Mouse (Mus musculus) forebrain, embryonic 16.5 days (tissue): ENCODE data around the gene Slc17a9. TPM values are rescaled to one million over a fixed set of nuclear protein-coding genes. Genes with fewer than 3 reads are reported as not detected.

ENCODE experiments used
- ATAC-seq: fragments of 200-750 bp; cut with Nextera tagmentation; 2 replicates; pipeline ENCODE4 v1.8.0; 2017; ENCODE audit warnings: mild to moderate bottlenecking, moderate library complexity
- H3K27ac ChIP-seq: fragments of 300-500 bp; sonication (generic); 2 replicates; pipeline ENCODE4 v1.5.1; 2014; ENCODE audit warnings: low read length, control low read depth
- H3K27me3 ChIP-seq: fragments of 300-500 bp; sonication (generic); replicated peaks from 2 replicates; pipeline ENCODE4 v1.6.1; 2014; ENCODE audit warnings: low read length; ENCODE audit not compliant: control insufficient read depth, insufficient read depth
- H3K36me3 ChIP-seq: fragments of 300-500 bp; sonication (generic); 2 replicates; pipeline ENCODE4 v1.6.1; 2014; ENCODE audit not compliant: control insufficient read depth, insufficient read depth
- H3K4me1 ChIP-seq: fragments of 300-500 bp; sonication (generic); replicated peaks from 2 replicates; pipeline ENCODE4 v1.6.1; 2014; ENCODE audit warnings: low read length; ENCODE audit not compliant: control insufficient read depth, insufficient read depth
- H3K4me2 ChIP-seq: fragments of 300-500 bp; sonication (generic); 2 replicates; pipeline ENCODE4 v1.6.1; 2014; ENCODE audit warnings: mild to moderate bottlenecking, low read length, control low read depth
- H3K4me3 ChIP-seq: fragments of 300-500 bp; sonication (generic); replicated peaks from 2 replicates; pipeline ENCODE4 v1.5.1; 2014; ENCODE audit warnings: mild to moderate bottlenecking, low read length, control low read depth
- H3K9ac ChIP-seq: fragments of 300-500 bp; sonication (generic); replicated peaks from 2 replicates; pipeline ENCODE4 v1.6.1; 2014; ENCODE audit warnings: low read depth, low read length, control low read depth
- H3K9me3 ChIP-seq: fragments of 300-500 bp; sonication (generic); 2 replicates; pipeline ENCODE4 v1.6.1; 2016; ENCODE audit warnings: low read length; ENCODE audit not compliant: control insufficient read depth
- WGBS: fragments of 180-500 bp; shearing (Covaris S2); extraction: QIAGEN DNeasy Blood & Tissue Kit; methylation state at CpG from one replicate; pipeline ENCODE4 v1.1.7; 2014; 5-methylcytosine and 5-hydroxymethylcytosine counted together
- polyA plus RNA-seq: library from polyadenylated mRNA; unstranded; fragments of >200 nt; fragmentation: Nextera tagmentation; extraction: Ambion mirVana; gene quantifications from 2 replicates; pipeline ENCODE4 v1.2.1, GENCODE M21; 2015

Gene Slc17a9
- polyA plus RNA-seq, 1 experiment from 2014 or later = 0.22 TPM

- Histone ChIP-seq H3K27me3 (0 out of 2 replicates have a peak, but pooled peaks cover 2% of the 10 kb centered on the region), H3K9me3 (no peaks in the 10 kb centered on the region), H3K9ac (no peak overlapping the region), H3K4me2 (no peak overlapping the region), H3K27ac (no peak overlapping the region), H3K4me3 (no peak overlapping the region), H3K36me3 (no peaks in the 10 kb centered on the region), H3K4me1 (no peaks in the 10 kb centered on the region)
- 54% methylated on average over 11 of the region's 11 CpGs for WGBS
- no peak for ATAC-seq
These were observed 39.9 kb downstream of the Slc17a9 start for GRCm38 (mm10) chr2:180764986-180765385.

- Histone ChIP-seq H3K27me3 (peaks cover 7% of the 10 kb centered on the region; the same call in 1 of the 2 replicates), H3K4me3 (no peak overlapping the region), H3K36me3 (no peaks in the 10 kb centered on the region), H3K9ac (no peak overlapping the region), H3K4me2 (no peak overlapping the region), H3K9me3 (no peaks in the 10 kb centered on the region), H3K27ac (no peak overlapping the region), H3K4me1 (no peaks in the 10 kb centered on the region)
- 84% methylated on average over 7 of the region's 7 CpGs for WGBS
- ATAC-seq = no peak
These were observed 40.6 kb downstream of the Slc17a9 start for GRCm38 (mm10) chr2:180765713-180766112.

- Histone ChIP-seq H3K4me1 (peaks cover 11% of the 10 kb centered on the region), H3K9ac (no peak overlapping the region), H3K27ac (no peak overlapping the region), H3K4me3 (no peak overlapping the region), H3K9me3 (no peaks in the 10 kb centered on the region), H3K36me3 (no peaks in the 10 kb centered on the region), H3K4me2 (no peak overlapping the region), H3K27me3 (peaks cover 75% of the 10 kb centered on the region)
- WGBS = 2% methylated on average over 12 of the region's 12 CpGs
- ATAC-seq = no peak
These were observed 50.2 kb downstream of the Slc17a9 start for GRCm38 (mm10) chr2:180775223-180775622.

- peaks cover 73% of the 10 kb centered on the region for H3K27me3 ChIP-seq
- no peaks in the 10 kb centered on the region for H3K36me3 ChIP-seq
- H3K4me3 ChIP-seq = no peak overlapping the region
- H3K4me1 ChIP-seq = peaks cover 11% of the 10 kb centered on the region
- no peak overlapping the region for H3K4me2 ChIP-seq
- WGBS = 4% methylated on average over 15 of the region's 15 CpGs
- no peak for ATAC-seq
- H3K9me3 ChIP-seq = no peaks in the 10 kb centered on the region
- no peak overlapping the region for H3K9ac ChIP-seq
- H3K27ac ChIP-seq = no peak overlapping the region
These were observed 50.6 kb downstream of the Slc17a9 start for GRCm38 (mm10) chr2:180775641-180776040.

- Histone ChIP-seq H3K27me3 (peaks cover 71% of the 10 kb centered on the region), H3K4me2 (peak within 1 kb of the TSS; percentile 49), H3K9me3 (no peaks in the 10 kb centered on the region), H3K27ac (no peak within 1 kb of the TSS), H3K36me3 (no peaks in the 10 kb centered on the region), H3K4me3 (peak within 1 kb of the TSS; percentile 39), H3K9ac (no peak within 1 kb of the TSS), H3K4me1 (peaks cover 11% of the 10 kb centered on the region)
- 0% methylated on average over 28 of the region's 28 CpGs for WGBS
- ATAC-seq = no peak
These were observed 51.7 kb downstream of the Slc17a9 start, which contains the start of gene Bhlhe23 for GRCm38 (mm10) chr2:180776793-180777192. Bhlhe23 (minus strand) TSS chr2:180776900.

GRCm38 (mm10) chr2:180779226-180780104 is 54.4 kb downstream of the Slc17a9 start:
- Histone ChIP-seq H3K4me1 (peaks cover 11% of the 10 kb centered on the region), H3K27me3 (peaks cover 53% of the 10 kb centered on the region), H3K9me3 (no peaks in the 10 kb centered on the region), H3K27ac (no peak overlapping the region), H3K9ac (no peak overlapping the region), H3K4me2 (no peak overlapping the region), H3K4me3 (no peak overlapping the region), H3K36me3 (no peaks in the 10 kb centered on the region)
- 0 out of 2 replicates have a peak, but pooled peaks have one; percentile 36 for ATAC-seq
- WGBS = 23% methylated on average over 12 of the region's 12 CpGs

- 3% methylated on average over 2 of the region's 2 CpGs for WGBS
- H3K27me3 ChIP-seq = peaks cover 48% of the 10 kb centered on the region
These were observed 55.2 kb downstream of the Slc17a9 start for GRCm38 (mm10) chr2:180780282-180780681.

GRCm38 (mm10) chr2:180786732-180787131 is 61.7 kb downstream of the Slc17a9 start:
- Histone ChIP-seq H3K4me1 (peaks cover 28% of the 10 kb centered on the region), H3K4me2 (no peak overlapping the region), H3K9me3 (no peaks in the 10 kb centered on the region), H3K36me3 (no peaks in the 10 kb centered on the region), H3K27ac (no peak overlapping the region), H3K4me3 (no peak overlapping the region), H3K9ac (no peak overlapping the region), H3K27me3 (no peaks in the 10 kb centered on the region)
- no peak for ATAC-seq

More at GRCm38 (mm10) chr2:180780282-180780681, 55.2 kb downstream of the Slc17a9 start:
- Histone ChIP-seq H3K9ac (no peak overlapping the region), H3K9me3 (no peaks in the 10 kb centered on the region), H3K36me3 (no peaks in the 10 kb centered on the region), H3K4me3 (no peak overlapping the region), H3K27ac (no peak overlapping the region), H3K4me2 (no peak overlapping the region), H3K4me1 (peaks cover 11% of the 10 kb centered on the region)
- no peak for ATAC-seq

- no peak overlapping the region for H3K9ac ChIP-seq
- no peaks in the 10 kb centered on the region for H3K27me3 ChIP-seq
- no peaks in the 10 kb centered on the region for H3K9me3 ChIP-seq
- H3K4me2 ChIP-seq = no peak overlapping the region
- peak overlapping the region; percentile 60 for H3K27ac ChIP-seq
- WGBS = 60% methylated on average over 13 of the region's 13 CpGs
- H3K36me3 ChIP-seq = no peaks in the 10 kb centered on the region
- H3K4me1 ChIP-seq = peaks cover 28% of the 10 kb centered on the region
- no peak overlapping the region for H3K4me3 ChIP-seq
- ATAC-seq = peak; percentile 52
These were observed 62.6 kb downstream of the Slc17a9 start for GRCm38 (mm10) chr2:180787566-180788232.
